Mouse (Mus musculus): ENCODE measurements around the gene Hscb. TPM values are rescaled to one million over a fixed set of nuclear protein-coding genes. Genes with fewer than 3 reads are reported as not detected.
A peak's percentile ranks its signal among the peaks of the same experiment; 100 is the strongest.

Gene Hscb
- polyA plus RNA-seq, 1 experiment from 2014 or later = 27.2 TPM

GRCm38 (mm10) chr5:110809667-110810325, 29.8 kb downstream of the Hscb start, which contains the start of gene Ulk1:
TSS of gene Ulk1 (minus strand) at chr5:110810097.
- DNase-seq (ENCODE audit: low spot score) = peak; percentile 99
- Histone ChIP-seq H3K4me3 (peak within 1 kb of the TSS; percentile 96), H3K9me3 (no peaks in the 10 kb centered on the region), H3K4me1 (peaks cover 31% of the 10 kb centered on the region), H3K27ac (replicated peaks) (peak within 1 kb of the TSS; percentile 96), H3K27me3 (replicated peaks; ENCODE audit: low read depth, poor library complexity, severe bottlenecking) (no peaks in the 10 kb centered on the region), H3K36me3 (replicated peaks) (peaks cover 31% of the 10 kb centered on the region)
- WGBS = under 1% methylated on average over 80 of the region's 80 CpGs

GRCm38 (mm10) chr5:110808821-110809666, 30.5 kb downstream of the Hscb start:
- Histone ChIP-seq H3K36me3 (replicated peaks) (peaks cover 38% of the 10 kb centered on the region), H3K4me1 (peaks cover 31% of the 10 kb centered on the region), H3K9me3 (no peaks in the 10 kb centered on the region), H3K27ac (replicated peaks) (peak overlapping the region; percentile 96), H3K4me3 (peak overlapping the region; percentile 96), H3K27me3 (replicated peaks; ENCODE audit: low read depth, poor library complexity, severe bottlenecking) (no peaks in the 10 kb centered on the region)
- WGBS = 1% methylated on average over 27 of the region's 27 CpGs
- peak; percentile 29 for DNase-seq (ENCODE audit: low spot score)

- Histone ChIP-seq H3K4me3 (peak overlapping the region; percentile 96), H3K9me3 (no peaks in the 10 kb centered on the region), H3K27me3 (replicated peaks; ENCODE audit: low read depth, poor library complexity, severe bottlenecking) (no peaks in the 10 kb centered on the region), H3K27ac (replicated peaks) (peak overlapping the region; percentile 63), H3K4me1 (peaks cover 31% of the 10 kb centered on the region), H3K36me3 (replicated peaks) (peaks cover 46% of the 10 kb centered on the region)
- peak; percentile 87 for DNase-seq (ENCODE audit: low spot score)
- WGBS = 3% methylated on average over 14 of the region's 14 CpGs
Observed at GRCm38 (mm10) chr5:110808061-110808631, 31.4 kb downstream of the Hscb start.

- H3K27ac ChIP-seq (replicated peaks) = peak overlapping the region; percentile 63
- peaks cover 53% of the 10 kb centered on the region for H3K36me3 ChIP-seq (replicated peaks)
- WGBS = 86% methylated on average over 4 of the region's 4 CpGs
- H3K4me3 ChIP-seq = peak overlapping the region; percentile 96
- H3K4me1 ChIP-seq = peaks cover 31% of the 10 kb centered on the region
- no peaks in the 10 kb centered on the region for H3K27me3 ChIP-seq (replicated peaks; ENCODE audit: low read depth, poor library complexity, severe bottlenecking)
- no peak for DNase-seq (ENCODE audit: low spot score)
- no peaks in the 10 kb centered on the region for H3K9me3 ChIP-seq
Observed at GRCm38 (mm10) chr5:110807453-110807852, 32.1 kb downstream of the Hscb start.

GRCm38 (mm10) chr5:110806676-110807075, 32.9 kb downstream of the Hscb start:
- no peak for DNase-seq (ENCODE audit: low spot score)
- H3K27ac ChIP-seq (replicated peaks) = no peak overlapping the region
- no peak overlapping the region for H3K4me3 ChIP-seq
- no peaks in the 10 kb centered on the region for H3K27me3 ChIP-seq (replicated peaks; ENCODE audit: low read depth, poor library complexity, severe bottlenecking)
- H3K4me1 ChIP-seq = peaks cover 31% of the 10 kb centered on the region
- H3K9me3 ChIP-seq = no peaks in the 10 kb centered on the region
- WGBS = 93% methylated on average over 1 of the region's 1 CpGs
- H3K36me3 ChIP-seq (replicated peaks) = peaks cover 60% of the 10 kb centered on the region

- Histone ChIP-seq H3K9me3 (no peaks in the 10 kb centered on the region), H3K36me3 (replicated peaks) (peaks cover 66% of the 10 kb centered on the region), H3K27ac (replicated peaks) (no peak overlapping the region), H3K4me1 (peaks cover 31% of the 10 kb centered on the region), H3K27me3 (replicated peaks; ENCODE audit: low read depth, poor library complexity, severe bottlenecking) (no peaks in the 10 kb centered on the region), H3K4me3 (no peak overlapping the region)
- WGBS = 85% methylated on average over 4 of the region's 4 CpGs
- DNase-seq (ENCODE audit: low spot score) = no peak
Observed at GRCm38 (mm10) chr5:110806154-110806553, 33.4 kb downstream of the Hscb start.

GRCm38 (mm10) chr5:110804012-110804743, 35.4 kb downstream of the Hscb start:
- Histone ChIP-seq H3K36me3 (replicated peaks) (peaks cover 85% of the 10 kb centered on the region), H3K4me3 (no peak overlapping the region), H3K27me3 (replicated peaks; ENCODE audit: low read depth, poor library complexity, severe bottlenecking) (no peaks in the 10 kb centered on the region), H3K4me1 (peaks cover 27% of the 10 kb centered on the region), H3K27ac (replicated peaks) (no peak overlapping the region), H3K9me3 (no peaks in the 10 kb centered on the region)
- WGBS = 89% methylated on average over 7 of the region's 7 CpGs
- DNase-seq (ENCODE audit: low spot score) = no peak

GRCm38 (mm10) chr5:110802809-110803208, 36.8 kb downstream of the Hscb start:
- peaks cover 13% of the 10 kb centered on the region for H3K4me1 ChIP-seq
- H3K27me3 ChIP-seq (replicated peaks; ENCODE audit: low read depth, poor library complexity, severe bottlenecking) = no peaks in the 10 kb centered on the region
- no peaks in the 10 kb centered on the region for H3K9me3 ChIP-seq
- H3K27ac ChIP-seq (replicated peaks) = no peak overlapping the region
- peaks cover 98% of the 10 kb centered on the region for H3K36me3 ChIP-seq (replicated peaks)
- H3K4me3 ChIP-seq = no peak overlapping the region
- DNase-seq (ENCODE audit: low spot score) = no peak

- no peak for DNase-seq (ENCODE audit: low spot score)
Observed at GRCm38 (mm10) chr5:110802186-110802585, 37.4 kb downstream of the Hscb start.

GRCm38 (mm10) chr5:110801036-110801624, 38.4 kb downstream of the Hscb start:
- Histone ChIP-seq H3K27ac (replicated peaks) (no peak overlapping the region), H3K27me3 (replicated peaks; ENCODE audit: low read depth, poor library complexity, severe bottlenecking) (no peaks in the 10 kb centered on the region), H3K4me3 (no peak overlapping the region), H3K9me3 (no peaks in the 10 kb centered on the region), H3K4me1 (no peaks in the 10 kb centered on the region; the same call in 1 of the 2 replicates), H3K36me3 (replicated peaks) (peaks cover 98% of the 10 kb centered on the region)
- WGBS = 90% methylated on average over 3 of the region's 3 CpGs
- DNase-seq (ENCODE audit: low spot score) = no peak

More at GRCm38 (mm10) chr5:110802186-110802585, 37.4 kb downstream of the Hscb start:
- H3K27me3 ChIP-seq (replicated peaks; ENCODE audit: low read depth, poor library complexity, severe bottlenecking) = no peaks in the 10 kb centered on the region
- H3K4me1 ChIP-seq = peaks cover 7% of the 10 kb centered on the region
- H3K9me3 ChIP-seq = no peaks in the 10 kb centered on the region
- no peak overlapping the region for H3K27ac ChIP-seq (replicated peaks)
- WGBS = 88% methylated on average over 4 of the region's 4 CpGs
- no peak overlapping the region for H3K4me3 ChIP-seq
- H3K36me3 ChIP-seq (replicated peaks) = peaks cover 98% of the 10 kb centered on the region

GRCm38 (mm10) chr5:110797696-110798095, 41.9 kb downstream of the Hscb start:
- H3K36me3 ChIP-seq (replicated peaks) = peaks cover 100% of the 10 kb centered on the region
- no peak overlapping the region for H3K27ac ChIP-seq (replicated peaks)
- H3K4me3 ChIP-seq = no peak overlapping the region
- WGBS = 92% methylated on average over 4 of the region's 4 CpGs
- DNase-seq (ENCODE audit: low spot score) = no peak
- H3K9me3 ChIP-seq = no peaks in the 10 kb centered on the region
- H3K27me3 ChIP-seq (replicated peaks; ENCODE audit: low read depth, poor library complexity, severe bottlenecking) = no peaks in the 10 kb centered on the region
- H3K4me1 ChIP-seq = no peaks in the 10 kb centered on the region; the same call in 1 of the 2 replicates

- WGBS = 96% methylated on average over 7 of the region's 7 CpGs
- H3K4me3 ChIP-seq = no peak overlapping the region
- H3K4me1 ChIP-seq = no peaks in the 10 kb centered on the region
- no peaks in the 10 kb centered on the region for H3K9me3 ChIP-seq
- peaks cover 100% of the 10 kb centered on the region for H3K36me3 ChIP-seq (replicated peaks)
- no peak overlapping the region for H3K27ac ChIP-seq (replicated peaks)
- H3K27me3 ChIP-seq (replicated peaks; ENCODE audit: low read depth, poor library complexity, severe bottlenecking) = no peaks in the 10 kb centered on the region
- no peak for DNase-seq (ENCODE audit: low spot score)
Observed at GRCm38 (mm10) chr5:110794363-110794762, 45.2 kb downstream of the Hscb start.

All from embryonic facial prominence, embryonic 10.5 days (tissue).